Mouse (Mus musculus) megakaryocyte, embryonic 14.5 days (primary cell): ENCODE data around the gene 1700029F12Rik.

ENCODE experiments used
- FLI1 ChIP-seq: IDR thresholded peaks from 2 replicates; pipeline ENCODE4 v1.6.1; 2012; ENCODE audit warnings: low read length, inconsistent platforms, mixed read lengths
- GATA1 ChIP-seq: IDR thresholded peaks from 3 replicates; pipeline ENCODE4 v1.6.1; 2012; ENCODE audit warnings: mixed read lengths, low read length, inconsistent platforms, borderline replicate concordance

DNA sequence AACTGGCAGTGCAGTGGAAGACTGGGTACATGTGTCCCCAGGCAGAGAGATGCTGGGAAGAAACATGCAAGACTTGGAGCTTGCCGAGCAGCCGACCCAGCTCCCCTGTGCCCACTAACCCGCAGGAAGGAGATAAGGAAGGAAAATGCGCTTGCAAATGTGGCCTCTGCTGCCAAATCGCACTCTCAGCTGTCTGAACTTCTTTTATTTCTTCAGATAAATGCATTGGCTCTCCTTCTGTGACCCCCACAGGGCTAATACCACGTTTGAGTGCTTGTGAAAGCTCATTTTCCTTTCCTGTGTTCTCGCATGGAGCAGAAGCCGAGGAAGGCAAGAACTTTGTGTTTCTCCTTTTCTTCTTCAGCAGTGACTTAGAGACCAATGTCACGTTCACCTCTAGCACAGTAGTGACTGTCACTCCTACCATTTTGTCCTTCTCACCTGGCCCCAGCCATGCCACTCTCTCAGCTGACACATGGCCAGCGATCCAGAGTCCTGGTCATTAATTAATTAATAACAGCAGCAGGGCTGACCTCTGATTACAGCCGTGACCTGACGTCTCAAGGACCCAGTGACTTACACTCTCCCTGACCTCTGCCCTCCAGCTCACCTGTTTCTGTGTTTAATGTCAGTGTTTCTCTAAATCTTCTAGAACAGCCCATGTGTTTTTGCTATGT, 48.4 kb downstream of the 1700029F12Rik start:
- TF ChIP-seq GATA1 (no peak), FLI1 (no peak)
